1 mouse cellular context compared by ENCODE assay signal in genomic region chr16:38443721-38444464, GRCm38 (mm10).
TF ChIP-seq lines count a peak whose summit lies in the region.

No protein-coding gene starts in this region.

TF ChIP-seq in MEL, 35 proteins besides CTCF, POLR2A, EP300 and RAD21 (continued from another document):
- TF ChIP-seq ZKSCAN1 (IDR thresholded peaks at IDR 0.05; ENCODE audit: low read depth, low read length) (no peak), HCFC1 (IDR thresholded peaks at IDR 0.05; ENCODE audit: low read depth, low read length) (no peak)
